Comparison of ENCODE assay signal across 10 mouse cellular contexts in the genomic region with DNA sequence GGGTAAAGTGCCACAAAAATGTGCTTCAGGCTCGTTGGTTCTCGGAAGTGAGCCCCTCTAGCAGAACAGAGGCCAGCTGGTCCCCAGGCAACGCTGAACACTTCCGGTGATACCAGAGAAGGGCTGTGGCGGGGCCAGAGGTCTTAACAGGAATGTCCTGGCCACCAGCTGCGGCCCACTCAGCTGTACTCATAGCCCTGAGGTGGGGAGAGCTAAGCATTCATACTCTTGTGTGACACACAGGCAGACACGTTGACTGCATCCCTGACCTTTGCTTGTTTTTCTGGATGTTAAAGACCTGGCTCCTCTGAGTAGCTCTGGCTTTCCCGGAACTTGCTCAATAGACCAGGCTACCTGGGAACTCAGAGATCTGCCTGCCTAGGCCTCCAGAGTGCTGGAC. TPM values are rescaled to one million over a fixed set of nuclear protein-coding genes. Genes with fewer than 3 reads are reported as not detected.
DNase-seq lines count a peak whose midpoint lies in the region; ATAC-seq and TF ChIP-seq lines count a peak whose summit lies in the region.
"Had no signal": no experiment of that assay in that cellular context is flagged by ENCODE, and none has a peak within 500 bp of the region (broad histone marks: within the 10 kb centered on the region; RNA-seq: fewer than 3 reads in every experiment).

No protein-coding gene starts in this region.

- H3K4me2 ChIP-seq in hindbrain, embryonic 16.5 days (ENCODE audit: low read length), result no peak overlapping the region
- H3K4me2 ChIP-seq in lung, postnatal 0 days (replicated peaks; ENCODE audit: low read depth, low read length), result no peak overlapping the region
- no peak overlapping the region for H3K4me2 ChIP-seq in forebrain, embryonic 16.5 days (ENCODE audit: low read length)
- H3K4me2 ChIP-seq: forebrain, embryonic 12.5 days; lung, embryonic 15.5 days had no signal

- peaks cover 36% of the 10 kb centered on the region for H3K4me1 ChIP-seq in hindbrain, embryonic 10.5 days (replicated peaks)
- no peaks in the 10 kb centered on the region for H3K4me1 ChIP-seq in hindbrain, embryonic 16.5 days (ENCODE audit: control insufficient read depth, insufficient read depth, low read depth, low read length)
- H3K4me1 ChIP-seq in lung, postnatal 0 days (ENCODE audit: insufficient read depth, low read depth, low read length), result no peaks in the 10 kb centered on the region
- no peaks in the 10 kb centered on the region for H3K4me1 ChIP-seq in forebrain, embryonic 16.5 days (replicated peaks; ENCODE audit: control insufficient read depth, insufficient read depth, low read length)

- no peak for ATAC-seq in hindbrain, embryonic 16.5 days
- peak; percentile 74 for ATAC-seq in lung, postnatal 0 days
- no peak for ATAC-seq in frontal cortex, adult (ENCODE audit: low TSS enrichment)
- ATAC-seq in forebrain, embryonic 16.5 days, result no peak

- no peaks in the 10 kb centered on the region for H3K36me3 ChIP-seq in hindbrain, embryonic 10.5 days
- H3K36me3 ChIP-seq in hindbrain, embryonic 16.5 days (ENCODE audit: control insufficient read depth, insufficient read depth, low read length), result no peaks in the 10 kb centered on the region
- H3K36me3 ChIP-seq in lung, postnatal 0 days (ENCODE audit: insufficient read depth, low read length), result no peaks in the 10 kb centered on the region
- no peaks in the 10 kb centered on the region for H3K36me3 ChIP-seq in forebrain, embryonic 16.5 days (ENCODE audit: control insufficient read depth, insufficient read depth)
- H3K36me3 ChIP-seq: forebrain, embryonic 12.5 days; lung, embryonic 15.5 days had no signal

- no peak for TF ChIP-seq EP300 in lung, postnatal 0 days (IDR thresholded peaks at IDR 0.05)

- H3K4me3 ChIP-seq in hindbrain, embryonic 10.5 days, result no peak overlapping the region
- no peak overlapping the region for H3K4me3 ChIP-seq in hindbrain, embryonic 16.5 days (ENCODE audit: low read length)
- H3K4me3 ChIP-seq in lung, postnatal 0 days (ENCODE audit: low read depth, low read length), result no peak overlapping the region
- no peak overlapping the region for H3K4me3 ChIP-seq in forebrain, embryonic 16.5 days (replicated peaks; ENCODE audit: low read length)
- H3K4me3 ChIP-seq: forebrain, embryonic 12.5 days; lung, embryonic 15.5 days had no signal

- peak overlapping the region; percentile 69 for H3K27ac ChIP-seq in hindbrain, embryonic 10.5 days
- H3K27ac ChIP-seq in hindbrain, embryonic 16.5 days (ENCODE audit: low read depth, low read length), result no peak overlapping the region
- no peak overlapping the region for H3K27ac ChIP-seq in lung, postnatal 0 days (ENCODE audit: low read length)
- H3K27ac ChIP-seq in forebrain, embryonic 16.5 days (ENCODE audit: low read length), result no peak overlapping the region
- H3K27ac ChIP-seq: forebrain, embryonic 12.5 days; lung, embryonic 15.5 days had no signal

- no peak for TF ChIP-seq CTCF in lung, postnatal 0 days (IDR thresholded peaks at IDR 0.05)

- DNase-seq in hindbrain, embryonic 10.5 days (ENCODE audit: low spot score), result peak; percentile 72
- DNase-seq in adrenal gland, postnatal 25 days, result peak; percentile 28
- peak; percentile 34 for DNase-seq in kidney, adult 18-20 months
- DNase-seq in lung, postnatal 0 days (ENCODE audit: low spot score), result peak; percentile 51
- DNase-seq in layer of hippocampus, adult 8-10 months (ENCODE audit: low spot score in 2 of 2), result no peak

- no peaks in the 10 kb centered on the region for H3K9me3 ChIP-seq in hindbrain, embryonic 10.5 days
- no peaks in the 10 kb centered on the region for H3K9me3 ChIP-seq in hindbrain, embryonic 16.5 days (ENCODE audit: control insufficient read depth, low read length)
- H3K9me3 ChIP-seq in lung, postnatal 0 days (ENCODE audit: low read length), result no peaks in the 10 kb centered on the region
- H3K9me3 ChIP-seq in forebrain, embryonic 16.5 days (ENCODE audit: control insufficient read depth, low read length), result no peaks in the 10 kb centered on the region
- H3K9me3 ChIP-seq: forebrain, embryonic 12.5 days; lung, embryonic 15.5 days had no signal

- 49% methylated on average over 8 of the region's 8 CpGs for WGBS in hindbrain, embryonic 10.5 days
- WGBS in hindbrain, embryonic 16.5 days, result 49% methylated on average over 8 of the region's 8 CpGs
- WGBS in lung, postnatal 0 days, result 26% methylated on average over 8 of the region's 8 CpGs
- WGBS in forebrain, embryonic 16.5 days, result 87% methylated on average over 8 of the region's 8 CpGs

- H3K9ac ChIP-seq in hindbrain, embryonic 16.5 days (ENCODE audit: low read depth, low read length), result no peak overlapping the region
- H3K9ac ChIP-seq in lung, postnatal 0 days (replicated peaks; ENCODE audit: low read depth), result no peak overlapping the region
- H3K9ac ChIP-seq in forebrain, embryonic 16.5 days (replicated peaks; ENCODE audit: low read depth, low read length), result no peak overlapping the region
- H3K9ac ChIP-seq: forebrain, embryonic 12.5 days; lung, embryonic 15.5 days had no signal

- no peaks in the 10 kb centered on the region for H3K27me3 ChIP-seq in hindbrain, embryonic 10.5 days (ENCODE audit: insufficient read depth, poor library complexity, severe bottlenecking)
- H3K27me3 ChIP-seq in hindbrain, embryonic 16.5 days (replicated peaks; ENCODE audit: control insufficient read depth, insufficient read depth, low read length), result no peaks in the 10 kb centered on the region
- no peaks in the 10 kb centered on the region for H3K27me3 ChIP-seq in lung, postnatal 0 days (replicated peaks; ENCODE audit: insufficient read depth, low read length)
- H3K27me3 ChIP-seq in forebrain, embryonic 16.5 days (replicated peaks; ENCODE audit: control insufficient read depth, insufficient read depth, low read length), result no peaks in the 10 kb centered on the region
- H3K27me3 ChIP-seq: lung, embryonic 15.5 days had no signal

RNA-seq across cellular contexts. Expression of gene Tor1aip1, which starts 38.3 kb away (rescaled TPM):
- polyA plus RNA-seq in hindbrain, embryonic 10.5 days (2016; fragmentation: Nextera tagmentation; extraction: Ambion mirVana), result 34.5 and 41.9 TPM in 2 replicates
- 17.9 and 18.1 TPM in 2 replicates for polyA plus RNA-seq in hindbrain, embryonic 16.5 days (2015; fragmentation: Nextera tagmentation; extraction: Ambion mirVana)
- 116 and 125 TPM in 2 replicates for total RNA-seq in adrenal gland, postnatal 25 days (2021)
- 51.1 and 54.8 TPM in 2 replicates for polyA plus RNA-seq in lung, postnatal 0 days (2015; fragmentation: Nextera tagmentation; extraction: Ambion mirVana)
- 10 to 100 TPM; 34.9 to 40.8 (median 37.5) TPM for total RNA-seq in layer of hippocampus, adult 8-10 months (2022)
- polyA plus RNA-seq in forebrain, embryonic 16.5 days (2015; fragmentation: Nextera tagmentation; extraction: Ambion mirVana), result 22.1 and 24.1 TPM in 2 replicates

RNA-seq across cellular contexts. Expression of gene Tor1aip2, which starts 39.4 kb away (rescaled TPM):
- polyA plus RNA-seq in hindbrain, embryonic 10.5 days (2016; fragmentation: Nextera tagmentation; extraction: Ambion mirVana), result 94.6 and 104 TPM in 2 replicates
- 63.9 and 66.4 TPM in 2 replicates for polyA plus RNA-seq in hindbrain, embryonic 16.5 days (2015; fragmentation: Nextera tagmentation; extraction: Ambion mirVana)
- total RNA-seq in adrenal gland, postnatal 25 days (2021), result 144 and 148 TPM in 2 replicates
- polyA plus RNA-seq in lung, postnatal 0 days (2015; fragmentation: Nextera tagmentation; extraction: Ambion mirVana), result 55.2 and 58.3 TPM in 2 replicates
- 10 to 100 TPM; 53.3 to 60.2 (median 56.6) TPM for total RNA-seq in layer of hippocampus, adult 8-10 months (2022)
- 69.4 and 73.9 TPM in 2 replicates for polyA plus RNA-seq in forebrain, embryonic 16.5 days (2015; fragmentation: Nextera tagmentation; extraction: Ambion mirVana)

Comparison
In these comparisons a context has a peak if more than half of its experiments do, and no peak if none do; other contexts are left out.
1. DNase-seq: peak in hindbrain, embryonic 10.5 days (single experiment), adrenal gland, postnatal 25 days (single experiment), kidney, adult 18-20 months (single experiment) and lung, postnatal 0 days (single experiment); none in layer of hippocampus, adult 8-10 months (0 of 2).